Mouse (Mus musculus) lung, adult 2 months (tissue): ENCODE results near the gene Olfr1336. TPM values are rescaled to one million over a fixed set of nuclear protein-coding genes. Genes with fewer than 3 reads are reported as not detected.
"Not testable (repeated sequence)": the region's sequence is repeated elsewhere in the genome, so short reads cannot be mapped to it uniquely, and the experiment has no call there.

Source experiments
- DNase-seq: peaks from one replicate; pipeline ENCODE4 v3.0.0; 2022
- H3K4me1 ChIP-seq: fragments of 200-500 bp; 2 replicates; pipeline ENCODE4 v1.6.1; 2011; ENCODE audit warnings: low read length; ENCODE audit not compliant: control insufficient read depth, insufficient read depth
- H3K4me3 ChIP-seq: fragments of 200-500 bp; replicated peaks from 2 replicates; pipeline ENCODE3; 2011; ENCODE audit warnings: low read depth, mild to moderate bottlenecking, control low read depth, low read length; ENCODE audit errors: extremely low read depth
- CTCF ChIP-seq: fragments of 200-500 bp; IDR thresholded peaks from 2 replicates; pipeline ENCODE4 v1.5.1; 2011; ENCODE audit warnings: mild to moderate bottlenecking, low read length, control low read depth; ENCODE audit not compliant: insufficient read depth
- POLR2A ChIP-seq: fragments of 200-500 bp; IDR thresholded peaks from 2 replicates; pipeline ENCODE4 v1.6.1; 2011; ENCODE audit warnings: low read depth, mild to moderate bottlenecking, control low read depth, low read length, borderline replicate concordance; ENCODE audit errors: extremely low read depth
- WGBS: fragments of 180-500 bp; shearing (Covaris S2); methylation state at CpG from one replicate; pipeline ENCODE4 v1.1.7; 2018; 5-methylcytosine and 5-hydroxymethylcytosine counted together
- polyA plus RNA-seq: library from polyadenylated mRNA; depleted of rRNA; stranded (reverse); fragments of >200 nt; gene quantifications from 2 replicates; pipeline ENCODE4 v1.2.3, GENCODE M21; 2012; rRNA removed

Gene Olfr1336
- polyA plus RNA-seq, 1 experiment, result not detected

GRCm38 (mm10) chr7:6456399-6456798 is 431 bp downstream of the Olfr1336 start:
- TF ChIP-seq POLR2A (no peak), CTCF (no peak)
- DNase-seq, result no peak
- Histone ChIP-seq H3K4me3 (no peak overlapping the region), H3K4me1 (no peaks in the 10 kb centered on the region)
- WGBS, result 42% methylated on average over 3 of the region's 3 CpGs

- TF ChIP-seq POLR2A (no peak), CTCF (no peak)
- DNase-seq, result no peak
- Histone ChIP-seq H3K4me1 (no peaks in the 10 kb centered on the region), H3K4me3 (no peak within 1 kb of the TSS)
These were observed 11.0 kb downstream of the Olfr1336 start, which contains the start of gene Olfr1346 for GRCm38 (mm10) chr7:6466951-6467350. Gene Olfr1346, plus strand, starts transcription at chr7:6467101.

- H3K4me3 ChIP-seq, DNase-seq, H3K4me1 ChIP-seq: not testable (repeated sequence)
- WGBS, result 60% methylated on average over 2 of the region's 2 CpGs
These were observed 21.7 kb downstream of the Olfr1336 start for GRCm38 (mm10) chr7:6477633-6478032.

GRCm38 (mm10) chr7:6486841-6487240 is 30.9 kb downstream of the Olfr1336 start, which contains the start of gene Olfr5:
Gene Olfr5, minus strand, starts transcription at chr7:6486941.
- WGBS, result 13% methylated on average over 2 of the region's 2 CpGs
- TF ChIP-seq CTCF, result no peak
- TF ChIP-seq POLR2A, result no peak
- H3K4me1 ChIP-seq, result no peaks in the 10 kb centered on the region

GRCm38 (mm10) chr7:6499655-6500054 is 43.7 kb downstream of the Olfr1336 start, which contains the start of gene Olfr1347:
Gene Olfr1347, minus strand, starts transcription at chr7:6499755.
- H3K4me3 ChIP-seq, result no peak within 1 kb of the TSS
- H3K4me1 ChIP-seq, result no peaks in the 10 kb centered on the region
- WGBS, result 44% methylated on average over 1 of the region's 1 CpGs
- TF ChIP-seq CTCF (no peak), POLR2A (no peak)
- no peak for DNase-seq

More at GRCm38 (mm10) chr7:6486841-6487240, 30.9 kb downstream of the Olfr1336 start, which contains the start of gene Olfr5:
- no peak for DNase-seq
- H3K4me3 ChIP-seq, result no peak within 1 kb of the TSS

- H3K4me3 ChIP-seq, result no peak within 1 kb of the TSS
- no peak for TF ChIP-seq POLR2A
- no peak for TF ChIP-seq CTCF
- DNase-seq, result no peak
- H3K4me1 ChIP-seq, result no peaks in the 10 kb centered on the region
- 84% methylated on average over 1 of the region's 1 CpGs for WGBS
These were observed 52.7 kb downstream of the Olfr1336 start, which contains the start of gene Olfr1348 for GRCm38 (mm10) chr7:6508648-6509047. Gene Olfr1348, minus strand, starts transcription at chr7:6508748.

Other genes starting within 250 kb of the Olfr1336 start
- not detected in 2 replicates for gene Zscan5b, start 233.9 kb upstream of the Olfr1336 start, polyA plus RNA-seq
- gene Epp13, start 203.5 kb upstream of the Olfr1336 start, polyA plus RNA-seq, result not detected in 2 replicates
- gene Zfp667, start 169.6 kb upstream of the Olfr1336 start, polyA plus RNA-seq, result 0.45 and 1.1 TPM in 2 replicates
- 0.42 and 0.76 TPM in 2 replicates for gene Zfp583, start 124.9 kb upstream of the Olfr1336 start, polyA plus RNA-seq
- gene Gm3854, start 112.4 kb upstream of the Olfr1336 start, polyA plus RNA-seq, result 0.07 and 0.21 TPM in 2 replicates
- gene Zfp78, start 92.9 kb upstream of the Olfr1336 start, polyA plus RNA-seq, result 0.35 and 0.59 TPM in 2 replicates
- gene Zfp28, start 72.9 kb upstream of the Olfr1336 start, polyA plus RNA-seq, result 2.0 and 3.9 TPM in 2 replicates
- not detected in 2 replicates for gene Smim17, start 57.5 kb upstream of the Olfr1336 start, polyA plus RNA-seq
- 0.03 TPM in 1 of 2 replicates, not detected in the other for gene Gm20715, start 45.9 kb upstream of the Olfr1336 start, polyA plus RNA-seq
- not detected in 2 replicates for gene Olfr1344, start 17.5 kb upstream of the Olfr1336 start, polyA plus RNA-seq
- gene Olfr1346, start 10.9 kb downstream of the Olfr1336 start, polyA plus RNA-seq, result not detected in 2 replicates
- not detected in 2 replicates for gene Olfr5, start 30.8 kb downstream of the Olfr1336 start, polyA plus RNA-seq
- not detected in 2 replicates for gene Olfr1347, start 43.6 kb downstream of the Olfr1336 start, polyA plus RNA-seq
- gene Olfr1348, start 52.6 kb downstream of the Olfr1336 start, polyA plus RNA-seq, result not detected in 2 replicates
- not detected in 2 replicates for gene Olfr1349, start 66.8 kb downstream of the Olfr1336 start, polyA plus RNA-seq
- gene Olfr1350, start 108.7 kb downstream of the Olfr1336 start, polyA plus RNA-seq, result not detected in 2 replicates
- gene Zim1, start 240.3 kb downstream of the Olfr1336 start, polyA plus RNA-seq, result 0.17 and 0.66 TPM in 2 replicates